Mouse (Mus musculus) heart, adult 18-20 months (tissue): ENCODE results near the gene Csrnp1. TPM values are rescaled to one million over a fixed set of nuclear protein-coding genes. Genes with fewer than 3 reads are reported as not detected.

ENCODE experiments used
- DNase-seq, 2 experiments: peaks; one replicate each; pipeline ENCODE4 v3.0.0; 2021 to 2022; ENCODE audit warnings: mixed read lengths in 1 of 2
- total RNA-seq, 2 experiments: library from RNA; stranded (reverse); gene quantifications; 2 replicates each; pipeline ENCODE4 v1.2.3; 2021

Gene Csrnp1
- total RNA-seq, 2 experiments from 2014 or later, result 16.7 to 20.7 TPM

DNA sequence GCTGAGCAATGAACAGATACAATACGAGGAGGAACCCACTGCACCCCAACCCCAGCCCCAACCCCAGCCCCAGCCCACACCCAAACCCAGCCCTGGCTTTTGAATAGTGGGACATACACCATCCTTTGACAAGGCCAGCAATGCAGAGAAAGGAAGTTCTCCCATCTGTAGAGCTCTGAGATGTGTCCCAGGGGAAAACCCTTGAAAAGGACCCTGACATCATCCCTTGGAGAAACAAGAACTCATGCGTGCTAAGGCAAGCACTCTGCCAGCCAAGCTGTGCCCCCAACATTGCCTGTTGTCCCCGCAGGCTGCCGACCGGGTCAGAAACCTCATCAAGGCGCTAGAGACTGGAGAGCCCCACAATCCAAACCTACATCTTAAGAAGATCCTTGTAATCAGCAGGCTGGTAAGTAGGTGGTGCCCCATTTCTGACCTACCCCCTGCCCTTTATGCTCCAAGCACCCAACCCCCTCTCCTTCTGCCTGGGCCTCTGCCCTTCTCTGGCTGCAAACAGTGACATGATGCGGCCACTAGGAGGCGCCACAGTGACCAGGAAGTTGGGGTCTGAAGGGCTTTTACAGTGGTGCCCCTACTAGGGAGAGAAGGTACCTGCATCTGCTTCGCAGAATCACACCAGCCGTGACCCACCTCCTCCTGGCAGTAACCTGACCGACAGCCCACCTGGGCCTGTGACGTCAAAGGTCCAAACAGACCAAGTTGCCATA is 39.1 kb downstream of the Csrnp1 start:
- DNase-seq, result no peak

DNA sequence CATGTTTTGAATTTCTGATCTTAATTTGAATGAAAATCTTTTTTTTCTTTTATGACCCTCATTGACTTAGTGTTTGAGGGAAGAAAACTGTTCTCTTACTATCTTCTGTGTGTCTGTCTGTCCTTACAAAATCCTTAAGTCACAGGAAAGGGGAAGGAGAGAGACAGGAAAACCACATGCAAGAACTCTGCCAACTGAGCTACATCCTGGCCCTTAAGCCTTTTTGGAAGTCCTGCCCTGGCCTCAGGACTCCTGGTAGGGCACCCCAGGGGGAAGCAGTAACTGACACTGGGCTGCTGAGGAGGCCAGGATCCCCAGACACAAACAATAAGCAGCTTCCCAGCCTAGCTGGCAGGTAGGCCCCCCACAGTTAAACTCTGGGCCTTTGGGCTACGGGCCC is 41.1 kb downstream of the Csrnp1 start:
- DNase-seq, result no peak

DNA sequence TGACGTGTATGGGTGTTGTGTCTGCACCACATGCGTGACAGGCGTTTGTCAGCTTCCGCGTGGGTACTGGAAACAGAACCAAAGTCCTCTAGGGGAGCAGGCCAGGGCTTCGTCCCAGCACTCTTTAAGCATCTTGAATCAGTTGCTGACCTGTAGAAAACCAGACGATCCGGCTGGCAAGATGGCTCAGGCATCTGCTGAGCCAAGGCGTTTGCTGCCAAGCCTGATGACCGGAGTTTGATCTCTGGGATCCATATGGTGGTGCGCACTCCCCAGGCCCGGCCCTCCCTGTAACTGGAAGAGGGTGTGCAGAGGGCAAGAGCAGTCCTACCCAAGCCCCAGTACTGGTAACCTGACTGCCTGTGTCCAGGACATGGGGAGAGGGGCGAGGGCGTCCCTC is 42.6 kb downstream of the Csrnp1 start:
- DNase-seq, result no peak

DNA sequence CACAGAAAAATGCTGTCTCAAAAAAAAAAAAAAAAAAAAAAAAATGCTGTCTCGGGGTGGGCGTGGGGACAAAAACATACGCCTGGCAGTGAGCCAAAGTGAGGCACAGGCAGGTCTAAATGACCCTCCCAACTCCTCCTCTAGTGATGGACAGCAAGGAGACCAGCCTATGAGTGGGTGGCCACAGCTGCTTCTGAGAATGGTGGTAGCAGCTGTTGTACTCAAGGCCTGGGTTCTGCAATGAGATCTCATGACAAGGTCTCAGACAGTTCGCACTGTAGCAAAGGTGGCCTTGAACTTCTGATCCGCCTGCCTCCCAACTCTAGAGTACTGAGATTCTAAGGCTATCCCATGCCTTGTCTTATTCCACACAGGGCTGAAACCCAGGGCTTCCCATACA is 43.1 kb downstream of the Csrnp1 start:
- no peak for DNase-seq

DNA sequence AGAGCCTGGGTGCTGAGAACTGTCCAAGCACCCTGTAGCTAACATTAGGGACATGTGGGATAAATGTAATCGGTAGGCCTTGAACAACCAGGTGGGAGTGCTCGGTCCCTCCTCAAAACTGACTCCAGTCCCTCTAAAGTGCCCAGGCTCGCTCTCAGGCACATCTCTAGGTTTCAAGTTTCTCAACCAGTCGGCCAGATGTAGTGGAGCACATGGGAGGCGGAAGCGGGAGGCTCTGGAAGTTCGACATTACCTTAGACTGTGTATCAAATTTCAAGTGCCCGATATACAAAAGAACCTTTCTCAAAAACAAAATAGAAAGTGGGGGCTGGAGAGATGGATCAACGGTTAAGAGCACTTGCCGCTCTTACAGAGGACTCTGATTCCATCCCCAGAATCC is 44.8 kb downstream of the Csrnp1 start:
- DNase-seq, result no peak

DNA sequence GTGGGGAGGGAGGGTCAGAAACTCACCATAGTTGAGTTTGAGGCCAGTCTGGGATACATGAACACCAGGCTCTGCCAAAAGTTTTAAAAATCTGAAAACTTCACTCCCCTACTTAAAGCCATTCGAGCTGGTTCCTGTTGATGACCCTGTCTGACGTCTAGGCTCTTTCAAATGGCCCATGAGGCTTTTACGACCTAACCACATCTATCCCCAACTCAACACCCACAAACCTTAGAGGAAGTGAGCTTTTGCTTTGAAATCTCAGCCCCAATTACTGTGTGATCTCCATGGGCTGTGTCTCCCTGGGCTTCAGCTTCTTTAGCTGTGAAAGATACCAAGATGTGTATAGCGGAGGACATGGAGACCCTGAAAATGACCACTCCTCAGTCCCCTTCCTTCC is 46.0 kb downstream of the Csrnp1 start:
- DNase-seq, result no peak

DNA sequence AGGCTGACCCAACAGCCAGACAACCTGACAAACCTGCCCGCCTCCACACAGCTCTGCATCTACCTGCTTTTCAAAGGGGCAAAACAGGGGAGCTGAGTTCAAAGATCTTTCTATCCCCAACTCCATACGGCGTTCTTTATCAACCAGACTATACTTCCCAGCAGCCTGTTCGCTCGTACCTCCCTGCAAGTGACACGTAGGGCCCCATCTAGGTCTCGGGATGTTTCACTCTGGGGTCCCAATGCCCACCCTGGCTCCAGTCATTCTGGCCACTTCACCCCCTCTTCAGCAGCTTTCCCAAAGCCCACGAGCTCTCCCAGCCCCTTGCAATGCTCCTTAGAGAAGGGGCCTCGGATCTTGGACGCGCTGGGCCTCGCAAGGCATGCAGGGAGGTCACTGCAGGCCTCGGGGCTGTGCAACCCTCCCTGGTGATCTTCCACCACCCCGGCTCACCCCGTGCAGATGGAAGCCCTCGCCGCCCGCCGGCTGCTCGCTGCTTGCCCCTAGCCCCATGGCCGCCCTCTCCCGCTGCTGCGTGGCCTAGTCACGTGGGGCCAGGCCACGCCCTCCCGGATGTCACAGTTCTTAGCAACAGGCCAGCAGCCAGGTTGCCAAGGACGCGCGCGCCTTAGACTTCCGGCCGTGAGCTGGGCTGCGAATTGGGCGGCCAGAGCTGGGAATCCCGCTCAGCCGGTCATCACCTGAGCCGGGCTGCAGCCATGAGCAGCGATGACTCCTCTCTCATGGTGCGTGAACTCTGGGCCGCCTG is 47.3 kb downstream of the Csrnp1 start, which contains the start of the genes Gorasp1 and Ttc21a:
Gene Gorasp1 (minus strand): TSS at position 561 of the 769 bp plus-strand sequence.
Gene Ttc21a (plus strand): TSS at position 602 of the 769 bp plus-strand sequence.
- peak; percentile 95 to 98 for DNase-seq

DNA sequence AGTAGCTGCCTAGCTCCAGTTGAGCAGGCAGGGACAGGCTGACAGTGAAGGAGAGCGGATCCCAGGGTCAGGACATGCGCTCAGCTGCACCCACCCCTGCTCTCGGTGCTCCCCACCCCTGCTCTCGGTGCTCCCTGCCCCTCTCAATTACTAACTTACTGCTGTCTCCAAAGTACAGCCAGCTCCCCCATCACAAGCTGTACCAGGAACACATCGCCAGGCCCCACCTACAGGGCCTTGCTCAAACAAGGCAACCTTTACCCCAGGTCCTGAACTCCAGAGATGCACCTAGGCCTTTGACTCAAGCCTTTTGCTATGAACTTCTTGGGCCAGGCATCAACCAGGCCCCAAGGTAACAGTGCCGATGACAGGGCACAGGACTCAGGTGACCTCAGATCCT is 50.8 kb downstream of the Csrnp1 start:
- no peak for DNase-seq

DNA sequence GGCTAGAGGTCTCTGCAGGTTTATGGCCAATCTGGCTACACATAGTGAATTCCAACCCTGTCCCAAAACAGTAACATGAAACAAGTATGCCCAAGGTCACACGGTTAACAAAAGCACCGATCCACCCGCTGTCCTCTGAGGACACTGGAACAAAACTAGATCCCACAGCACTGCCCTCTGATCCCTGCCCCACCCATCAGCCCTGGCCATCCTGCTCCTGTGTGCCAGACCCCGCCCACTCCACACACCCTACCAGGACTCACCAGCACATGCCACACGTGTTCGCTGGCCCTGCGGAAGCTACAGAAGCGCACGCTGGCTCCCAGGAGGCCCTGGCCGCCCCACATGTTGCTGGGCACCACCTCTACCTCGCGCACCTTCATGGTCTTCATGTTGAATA is 52.1 kb downstream of the Csrnp1 start:
- peak; percentile 22 to 41 for DNase-seq

DNA sequence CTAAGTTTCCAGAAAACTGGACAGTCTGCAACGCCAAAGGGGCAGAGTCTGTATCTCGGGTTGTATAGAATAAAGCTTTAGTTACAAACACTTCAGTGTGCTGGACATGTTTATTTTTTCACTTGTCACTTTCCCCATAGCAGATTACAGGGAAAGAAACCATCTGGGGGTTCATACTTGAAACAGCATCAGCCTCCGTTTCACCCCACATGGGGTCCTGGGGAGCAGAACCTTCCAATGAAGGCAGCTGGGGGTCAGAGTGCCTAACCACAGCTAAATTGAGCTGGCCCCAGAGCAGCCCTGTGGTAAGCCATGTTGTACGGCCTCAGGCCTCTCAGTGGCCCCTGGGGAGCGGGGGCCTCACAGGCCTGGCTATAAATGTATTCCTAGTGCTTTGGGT is 58.0 kb downstream of the Csrnp1 start:
- no peak for DNase-seq

DNA sequence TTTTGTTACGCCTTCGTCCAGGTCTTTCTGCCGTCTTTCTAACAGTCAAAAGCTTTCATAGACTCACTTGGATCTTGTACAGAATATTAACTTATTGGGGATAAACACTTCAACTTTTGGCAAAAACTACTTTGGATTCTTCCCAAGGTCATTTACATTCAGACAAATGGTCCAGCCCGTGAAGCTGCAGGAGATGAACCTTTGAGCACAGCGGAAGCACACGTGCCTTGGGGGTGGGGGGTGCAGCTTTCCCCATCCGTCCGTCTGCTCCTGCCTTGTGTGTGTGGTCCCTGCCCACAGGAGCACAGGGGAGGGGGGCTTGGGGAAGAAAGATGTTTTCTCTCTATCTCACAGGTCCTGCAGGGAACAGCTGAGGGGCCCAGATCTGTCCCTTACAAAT is 58.7 kb downstream of the Csrnp1 start:
- DNase-seq, result no peak

DNA sequence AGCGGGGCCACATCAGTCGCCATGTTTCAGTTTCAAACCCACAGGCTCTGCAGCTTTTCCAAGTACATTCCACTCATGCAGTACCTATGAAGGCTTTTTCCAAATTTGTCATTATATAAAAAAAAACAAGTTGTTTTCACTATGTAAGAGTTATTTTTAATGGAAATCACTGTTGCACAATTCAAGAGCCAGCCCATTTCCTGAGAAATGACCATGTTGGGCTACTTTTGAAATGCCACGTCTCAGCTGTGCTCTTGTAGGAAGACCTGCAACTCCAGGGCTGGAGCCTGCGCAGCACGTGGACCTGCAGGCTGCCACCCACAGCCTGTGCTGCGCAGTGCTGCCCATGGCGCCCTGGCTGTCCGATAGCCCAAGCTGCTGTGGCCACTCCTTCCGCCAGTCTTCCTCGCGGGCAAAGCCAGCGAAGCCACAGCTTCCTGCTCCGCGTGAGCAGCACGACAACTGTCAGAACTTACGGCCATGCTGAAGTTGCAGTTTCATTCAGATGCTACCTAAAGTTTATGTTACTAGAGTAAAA is 59.3 kb downstream of the Csrnp1 start:
- DNase-seq, result peak; percentile 18 to 23

DNA sequence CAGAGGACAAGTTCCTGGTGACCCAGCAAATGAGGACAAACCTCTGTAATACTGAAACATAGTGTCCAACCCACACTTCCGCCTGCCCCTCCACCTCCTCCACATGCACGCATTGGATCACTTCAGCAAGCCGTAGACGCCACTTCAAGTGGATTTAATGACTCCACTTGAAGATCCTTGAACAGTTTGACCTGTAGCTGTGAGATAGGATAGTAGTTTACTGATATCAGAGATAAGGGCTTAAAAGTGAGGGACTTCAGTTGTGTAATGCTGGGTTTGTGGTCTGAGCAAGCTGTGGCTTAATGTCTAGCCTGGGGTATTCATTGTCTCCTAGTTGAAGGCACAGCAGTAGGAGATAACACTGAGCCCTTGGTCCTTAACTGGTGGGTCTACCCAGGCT is 61.0 kb downstream of the Csrnp1 start:
- no peak for DNase-seq

Other genes with a start within 250 kb of the Csrnp1 start
- under 1 TPM in 1 of 2 experiments, not detected in 1; 0.05 TPM for gene Scn11a, start 159.2 kb downstream of the Csrnp1 start, total RNA-seq
- gene Wdr48, start 89.8 kb downstream of the Csrnp1 start, total RNA-seq, result 10 to 100 TPM; 20.8 to 30.4 TPM
- gene Gorasp1, start 47.1 kb downstream of the Csrnp1 start, total RNA-seq, result 10 to 100 TPM; 31.8 to 35.8 TPM
- under 1 TPM in 1 of 2 experiments, not detected in 1; 0.21 TPM for gene Ttc21a, start 47.1 kb downstream of the Csrnp1 start, total RNA-seq
- gene Xirp1, start 38.9 kb upstream of the Csrnp1 start, total RNA-seq, result 100 to 1,000 TPM; 145 to 150 TPM
- under 1 TPM; 0.80 to 0.92 TPM for gene Cx3cr1, start 85.2 kb upstream of the Csrnp1 start, total RNA-seq
- gene Ccr8, start 107.5 kb upstream of the Csrnp1 start, total RNA-seq, result not detected
- gene Slc25a38, start 125.7 kb upstream of the Csrnp1 start, total RNA-seq, result 10 to 100 TPM; 21.6 to 23.5 TPM
- gene Rpsa, start 143.0 kb upstream of the Csrnp1 start, total RNA-seq, result 100 to 1,000 TPM; 538 to 567 TPM
- gene Mobp, start 165.0 kb upstream of the Csrnp1 start, total RNA-seq, result not detected